Mouse (Mus musculus) hindlimb bud, embryonic 11.5 days (tissue): ENCODE results near the gene Ano7.
"Not testable (repeated sequence)": the region's sequence is repeated elsewhere in the genome, so short reads cannot be mapped to it uniquely, and the experiment has no call there.

ENCODE experiments used
- DNase-seq: peaks from one replicate; pipeline ENCODE4 v3.0.0-alpha.2; 2012; ENCODE audit warnings: low read depth, low spot score; ENCODE audit errors: extremely low spot score

The Ano7 gene

GRCm38 (mm10) chr1:93445111-93445821, 71.5 kb downstream of the Ano7 start:
- DNase-seq, result no peak

GRCm38 (mm10) chr1:93445822-93446162, 72.1 kb downstream of the Ano7 start:
- no peak for DNase-seq

GRCm38 (mm10) chr1:93450118-93450517, 76.4 kb downstream of the Ano7 start:
- DNase-seq, result not testable (repeated sequence)

GRCm38 (mm10) chr1:93453721-93454255, 80.1 kb downstream of the Ano7 start:
- DNase-seq, result no peak
